Mouse (Mus musculus) mature B cell (primary cell): ENCODE data around the gene Stk36.

Source experiments
- in situ Hi-C: fragments of 300-500 bp; cut with MboI; formaldehyde crosslinking; loops from 2 replicates; pipeline ENCODE4 v1.14.3; 2019

The Stk36 gene

GRCm38 (mm10) chr1:74665153-74665552 lies 63.9 kb downstream of the Stk36 start:
- in situ Hi-C loops = no loop called here

DNA sequence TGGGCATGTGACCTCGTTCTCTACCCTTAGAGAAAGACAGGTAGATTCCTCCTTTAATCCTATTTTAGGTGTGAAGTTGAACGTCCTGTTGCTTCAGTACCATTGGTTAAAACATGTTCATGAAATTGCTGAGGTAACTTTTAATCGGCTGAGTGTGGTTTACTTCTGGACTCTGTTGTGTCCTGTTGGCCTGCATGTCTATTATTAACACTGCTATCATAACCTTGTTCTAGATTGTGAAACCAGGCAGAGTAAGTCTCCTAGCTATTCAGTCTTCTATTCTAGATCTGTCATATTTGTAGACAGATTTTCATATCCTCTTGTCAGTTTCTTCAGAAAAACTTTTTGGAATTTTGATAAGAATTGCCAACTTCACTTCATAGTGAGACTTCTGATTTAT lies 67.1 kb downstream of the Stk36 start:
- in situ Hi-C loops = no loop called here

DNA sequence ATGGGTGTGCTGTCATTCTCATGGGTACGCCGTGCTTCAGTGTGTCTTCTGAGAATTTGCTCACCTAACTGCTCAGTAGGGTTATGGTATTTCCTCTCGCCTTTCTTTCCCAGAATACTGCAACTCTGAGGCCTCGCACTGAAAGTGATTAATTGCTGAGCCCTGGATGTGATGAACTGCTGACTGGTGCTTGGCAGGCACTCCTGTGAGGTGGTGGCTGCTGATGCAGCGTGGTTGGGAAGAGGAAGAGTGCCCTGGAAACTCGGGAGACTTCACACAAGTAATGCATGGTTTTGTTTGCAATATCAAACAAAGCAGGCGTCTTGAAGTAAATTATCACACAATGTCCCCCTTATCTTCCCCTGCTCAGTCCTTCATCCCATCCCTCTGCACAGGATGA lies 71.5 kb downstream of the Stk36 start:
- in situ Hi-C loops = no loop called here

GRCm38 (mm10) chr1:74676863-74677262 lies 75.6 kb downstream of the Stk36 start:
- in situ Hi-C loops = no loop called here

- in situ Hi-C loops = no loop called here
Observed at GRCm38 (mm10) chr1:74677843-74678242, 76.6 kb downstream of the Stk36 start.
